Mouse (Mus musculus): ENCODE data around the gene Rab7.

GRCm38 (mm10) chr6:88065116-88065515 lies 20.0 kb upstream of the Rab7 start:
- TF ChIP-seq CTCF (IDR thresholded peaks at IDR 0.05; ENCODE audit: low read depth, low read length) (no peak), POLR2A (IDR thresholded peaks at IDR 0.05; ENCODE audit: insufficient read depth, low read length) (no peak)

All from ES-Bruce4 (cell line).